Mouse (Mus musculus): ENCODE measurements at regions not wholly inside any gene's neighbourhood (a gene's known extent, or its start where the extent isn't known, plus 50 kb on each side); places are given as distances from the start of the nearest gene placed in this dataset.

DNA sequence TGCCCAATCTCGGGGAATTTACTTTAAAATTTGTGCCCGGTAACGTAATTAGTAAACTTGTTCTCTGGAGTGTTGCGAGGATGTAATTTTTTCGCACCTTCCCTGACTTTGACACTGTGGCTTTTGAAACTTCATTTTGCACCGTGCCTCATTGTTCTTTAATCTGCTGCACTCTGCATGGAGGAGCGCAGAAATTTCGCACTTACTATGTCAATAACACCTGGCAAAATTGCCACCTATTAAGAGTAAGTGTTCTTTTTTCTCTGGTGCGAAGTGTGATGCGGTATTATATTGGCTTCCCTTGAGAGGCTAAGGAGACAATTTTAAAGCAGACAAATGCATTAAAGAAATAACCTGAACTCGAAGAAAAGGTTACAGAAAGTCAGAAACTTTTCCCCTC, 454.7 kb downstream of the Vrk1 start:
- in situ Hi-C loops (cut with MboI; ENCODE audit: low pct_unique_long_range_greater_than_20kb in 1 of 2, low sequenced_read_pairs in 2 of 2, unreplicated experiment in 1 of 2), result no loop called here

- in situ Hi-C loops (cut with MboI; ENCODE audit: low pct_unique_long_range_greater_than_20kb in 1 of 2, low sequenced_read_pairs in 2 of 2, unreplicated experiment in 1 of 2), result no loop called here
Measured at GRCm38 (mm10) chr12:106468173-106468860, 458.3 kb downstream of the Vrk1 start.

DNA sequence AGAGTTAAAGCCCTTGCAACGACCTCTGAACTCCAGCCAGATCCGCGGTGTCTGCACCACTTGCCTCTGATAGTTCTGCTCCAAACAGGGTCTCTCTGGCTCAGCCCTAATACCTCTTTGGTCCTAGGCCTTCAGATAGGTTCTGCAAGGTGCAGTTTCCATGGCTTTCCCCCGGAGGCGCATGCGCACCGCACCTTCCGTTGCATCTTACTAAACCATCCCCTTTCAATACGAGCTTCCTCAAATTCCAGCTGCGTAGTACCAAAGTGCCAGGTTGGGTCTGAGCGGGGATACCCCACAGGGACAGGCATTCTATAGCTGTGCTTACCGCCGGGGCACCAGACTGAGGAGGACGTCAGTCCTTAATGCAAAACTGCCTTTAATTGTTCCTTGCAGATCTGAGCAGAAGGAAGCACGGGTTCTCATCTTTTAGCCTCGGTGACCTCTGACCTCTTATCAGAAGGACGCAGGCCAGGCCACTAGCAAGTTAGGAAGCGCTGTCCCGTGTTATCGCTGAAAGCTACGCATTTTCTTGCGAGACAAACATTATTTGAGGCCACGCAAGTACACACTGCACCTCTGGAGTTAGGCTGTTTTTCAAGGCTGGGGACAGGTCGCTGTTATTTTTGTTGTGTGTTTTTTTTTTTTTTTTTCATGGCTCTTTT, 464.6 kb downstream of the Vrk1 start:
- in situ Hi-C loops (cut with MboI; ENCODE audit: low pct_unique_long_range_greater_than_20kb in 1 of 2, low sequenced_read_pairs in 2 of 2, unreplicated experiment in 1 of 2), result no loop called here

- in situ Hi-C loops (cut with MboI; ENCODE audit: low pct_unique_long_range_greater_than_20kb in 1 of 2, low sequenced_read_pairs in 2 of 2, unreplicated experiment in 1 of 2), result no loop called here
Measured at GRCm38 (mm10) chr12:106475486-106476050, 465.5 kb downstream of the Vrk1 start.

DNA sequence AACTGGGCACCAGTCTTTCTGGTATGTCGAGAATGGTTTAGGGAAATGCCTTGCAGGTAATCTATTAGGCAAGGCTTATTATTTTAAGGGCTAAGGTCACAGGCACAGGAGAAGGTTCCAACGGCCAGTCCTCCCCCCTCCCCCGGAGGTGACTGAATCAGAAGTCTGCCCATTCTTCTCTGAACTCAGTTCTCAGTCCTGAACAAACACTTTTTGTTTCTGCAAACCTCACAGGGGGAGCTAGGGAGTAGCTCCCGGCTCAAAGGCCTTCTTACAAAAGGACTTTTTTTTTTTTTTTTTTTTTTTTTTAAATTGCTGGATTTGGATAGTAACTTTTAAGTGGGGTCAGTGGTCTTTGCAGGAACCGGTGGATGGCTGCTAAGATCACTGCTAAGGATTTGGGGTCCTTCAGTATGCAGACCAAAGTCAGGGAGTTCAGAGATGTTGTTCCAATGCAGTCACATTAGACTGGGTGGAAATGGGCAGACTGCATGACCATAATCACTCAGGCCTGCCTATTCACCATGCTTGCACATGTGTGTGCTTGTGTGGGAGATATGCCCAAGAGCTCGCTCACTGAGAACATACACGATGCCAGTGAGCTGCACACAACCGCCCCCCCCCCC, 467.1 kb downstream of the Vrk1 start:
- in situ Hi-C loops (cut with MboI; ENCODE audit: low pct_unique_long_range_greater_than_20kb in 1 of 2, low sequenced_read_pairs in 2 of 2, unreplicated experiment in 1 of 2), result no loop called here

GRCm38 (mm10) chr12:106477731-106478130, 467.7 kb downstream of the Vrk1 start:
- in situ Hi-C loops (cut with MboI; ENCODE audit: low pct_unique_long_range_greater_than_20kb in 1 of 2, low sequenced_read_pairs in 2 of 2, unreplicated experiment in 1 of 2), result no loop called here

DNA sequence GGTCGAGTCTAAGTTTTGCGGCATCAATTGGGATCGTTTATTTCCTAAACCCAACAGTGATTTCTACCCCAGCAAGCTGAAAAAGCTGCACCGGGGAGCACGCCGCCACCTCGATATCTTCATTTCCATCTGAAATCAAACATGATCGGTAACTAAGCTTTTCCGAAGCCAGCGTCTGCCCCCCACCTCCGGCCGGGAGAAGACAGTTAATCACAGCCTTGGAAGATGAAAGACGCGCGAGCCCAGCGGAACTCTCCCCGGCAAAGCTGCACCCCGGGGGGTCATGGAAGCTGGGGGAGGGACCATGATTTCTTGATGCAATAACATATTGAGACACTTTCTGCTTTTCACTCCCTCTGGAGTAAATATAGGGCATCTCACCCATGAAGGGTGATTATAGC, 468.4 kb downstream of the Vrk1 start:
- in situ Hi-C loops (cut with MboI; ENCODE audit: low pct_unique_long_range_greater_than_20kb in 1 of 2, low sequenced_read_pairs in 2 of 2, unreplicated experiment in 1 of 2), result no loop called here

DNA sequence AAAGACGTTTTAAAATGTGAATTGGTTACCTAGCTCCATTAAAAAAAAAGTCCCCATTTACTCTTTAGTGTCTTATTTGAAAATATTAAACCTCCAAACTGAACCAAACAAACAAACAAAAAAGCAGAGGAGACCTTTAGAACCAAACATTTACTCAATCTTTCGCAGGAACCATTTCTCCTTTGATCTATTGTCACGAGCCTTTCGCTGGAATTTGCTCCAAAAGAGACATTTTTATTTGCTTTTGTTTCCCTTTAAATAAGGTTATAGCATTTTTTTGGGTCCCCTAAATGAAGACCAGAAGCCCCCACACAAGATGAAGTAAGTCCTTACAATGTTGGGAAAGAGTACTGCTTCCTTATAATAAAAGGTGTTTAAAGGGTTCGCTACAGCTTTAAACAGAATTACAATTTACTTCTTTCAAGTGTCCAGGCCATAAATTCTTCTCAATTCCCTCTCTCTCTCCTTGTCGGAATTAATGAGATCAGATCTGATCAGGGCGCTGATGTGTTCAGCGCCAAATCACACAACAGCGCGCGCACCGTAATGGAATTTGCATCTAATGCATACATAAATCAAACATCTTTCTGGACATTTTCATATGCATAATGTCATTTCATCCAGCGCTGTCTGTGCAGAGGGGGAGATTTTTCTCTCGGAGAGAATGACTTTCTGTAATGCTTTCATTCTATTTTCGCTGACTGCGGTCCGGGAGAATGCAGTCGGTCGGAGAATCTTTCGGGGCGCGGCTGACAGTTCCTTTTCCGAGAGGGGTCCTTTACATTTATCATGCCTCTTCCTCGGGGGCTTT, 469.2 kb downstream of the Vrk1 start:
- in situ Hi-C loops (cut with MboI; ENCODE audit: low pct_unique_long_range_greater_than_20kb in 1 of 2, low sequenced_read_pairs in 2 of 2, unreplicated experiment in 1 of 2), result no loop called here

GRCm38 (mm10) chr12:106479878-106480194, 469.8 kb downstream of the Vrk1 start:
- in situ Hi-C loops (cut with MboI; ENCODE audit: low pct_unique_long_range_greater_than_20kb in 1 of 2, low sequenced_read_pairs in 2 of 2, unreplicated experiment in 1 of 2), result no loop called here

DNA sequence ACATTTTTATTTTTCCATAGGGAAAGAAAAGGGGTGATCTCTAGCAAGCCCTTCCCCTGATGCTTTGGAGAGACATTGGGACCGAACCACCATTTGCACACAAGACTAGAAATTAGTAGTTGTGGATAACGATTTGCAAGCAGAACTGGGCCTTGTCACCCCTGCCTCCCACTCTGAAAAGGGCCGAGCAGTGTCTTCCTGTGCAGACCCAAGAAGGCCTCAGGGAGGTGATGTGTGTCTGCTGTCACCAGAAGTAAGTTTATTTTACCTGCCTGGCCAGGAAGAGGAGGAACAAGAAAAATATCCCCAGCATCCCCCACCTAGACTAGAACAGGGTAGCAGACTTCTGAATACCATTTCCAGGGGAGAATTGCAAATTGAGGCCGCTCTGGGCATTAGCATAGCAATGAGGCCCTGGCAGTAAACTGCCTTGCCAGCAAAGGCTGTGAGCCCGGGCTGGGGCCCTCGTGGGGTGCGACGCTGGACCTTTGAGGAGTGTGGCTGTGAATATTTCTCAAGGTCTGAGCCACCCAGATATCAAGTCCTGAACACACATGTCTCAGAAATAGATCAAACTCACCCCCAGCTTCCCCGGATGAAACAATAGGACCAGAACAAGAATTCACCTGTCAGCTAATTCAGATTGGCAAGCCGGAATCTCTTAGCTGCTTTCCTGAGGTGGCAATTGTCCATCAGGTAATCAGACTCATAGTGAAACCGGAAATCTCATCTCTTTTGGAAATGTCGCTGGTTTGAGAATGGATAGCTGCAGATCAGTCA, 470.4 kb downstream of the Vrk1 start:
- in situ Hi-C loops (cut with MboI; ENCODE audit: low pct_unique_long_range_greater_than_20kb in 1 of 2, low sequenced_read_pairs in 2 of 2, unreplicated experiment in 1 of 2), result no loop called here

DNA sequence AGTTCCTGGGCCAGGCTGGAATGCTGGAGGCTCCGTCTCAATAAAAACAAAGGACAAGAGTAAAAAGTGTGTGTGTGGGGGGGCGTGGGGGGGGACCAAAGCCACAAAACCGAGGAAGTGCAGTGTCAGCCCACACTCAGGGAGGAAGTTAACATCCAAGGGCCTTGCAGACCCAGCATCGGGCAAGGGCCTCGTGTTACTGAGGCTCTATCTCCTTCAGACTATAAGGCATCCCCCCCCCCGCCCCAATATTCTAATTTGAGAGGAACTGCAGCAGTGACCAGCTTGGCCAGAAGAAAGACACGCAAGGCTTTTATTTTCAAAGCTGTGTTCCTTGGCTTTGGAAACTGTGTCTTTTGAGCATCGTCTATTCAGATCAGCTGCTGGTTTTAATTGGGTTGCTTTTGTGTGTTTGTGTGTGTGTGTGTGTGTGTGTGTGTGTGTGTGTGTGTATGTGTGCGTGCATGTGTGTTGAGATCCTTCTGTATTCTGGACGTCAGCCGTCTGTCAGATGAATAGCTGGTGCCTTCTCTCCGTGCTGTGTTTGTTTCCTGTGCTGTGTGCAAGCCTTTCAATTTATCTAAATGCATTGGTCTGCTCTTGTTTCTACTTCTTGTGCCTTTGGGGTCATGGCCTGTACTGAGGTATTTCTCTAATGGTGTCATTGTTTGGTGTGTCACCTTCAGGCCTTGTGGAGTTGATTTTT, 491.7 kb downstream of the Vrk1 start:
- in situ Hi-C loops (cut with MboI; ENCODE audit: low pct_unique_long_range_greater_than_20kb in 1 of 2, low sequenced_read_pairs in 2 of 2, unreplicated experiment in 1 of 2), result no loop called here

DNA sequence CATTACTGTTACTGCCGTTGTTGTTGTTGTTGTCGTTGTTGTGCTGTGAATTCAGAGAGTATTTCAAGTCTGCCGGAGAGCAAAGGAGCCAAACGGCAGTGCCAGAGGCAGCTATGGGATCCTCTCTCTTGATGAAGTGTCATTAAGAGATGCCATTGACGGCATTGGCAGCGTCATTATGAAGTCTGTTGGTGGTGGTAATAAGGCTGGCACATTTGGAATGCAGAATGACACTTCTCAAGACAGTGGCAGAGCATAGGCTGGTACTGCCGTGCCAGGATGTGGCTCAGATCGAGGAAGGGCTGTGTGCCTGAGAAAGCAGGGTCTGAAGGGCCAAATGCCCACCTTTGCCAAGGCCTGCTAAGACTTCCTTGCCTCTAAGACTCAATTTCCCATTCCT, 494.3 kb downstream of the Vrk1 start:
- in situ Hi-C loops (cut with MboI; ENCODE audit: low pct_unique_long_range_greater_than_20kb in 1 of 2, low sequenced_read_pairs in 2 of 2, unreplicated experiment in 1 of 2), result no loop called here

GRCm38 (mm10) chr12:106514057-106514456, 504.0 kb downstream of the Vrk1 start:
- in situ Hi-C loops (cut with MboI; ENCODE audit: low pct_unique_long_range_greater_than_20kb in 1 of 2, low sequenced_read_pairs in 2 of 2, unreplicated experiment in 1 of 2), result no loop called here

DNA sequence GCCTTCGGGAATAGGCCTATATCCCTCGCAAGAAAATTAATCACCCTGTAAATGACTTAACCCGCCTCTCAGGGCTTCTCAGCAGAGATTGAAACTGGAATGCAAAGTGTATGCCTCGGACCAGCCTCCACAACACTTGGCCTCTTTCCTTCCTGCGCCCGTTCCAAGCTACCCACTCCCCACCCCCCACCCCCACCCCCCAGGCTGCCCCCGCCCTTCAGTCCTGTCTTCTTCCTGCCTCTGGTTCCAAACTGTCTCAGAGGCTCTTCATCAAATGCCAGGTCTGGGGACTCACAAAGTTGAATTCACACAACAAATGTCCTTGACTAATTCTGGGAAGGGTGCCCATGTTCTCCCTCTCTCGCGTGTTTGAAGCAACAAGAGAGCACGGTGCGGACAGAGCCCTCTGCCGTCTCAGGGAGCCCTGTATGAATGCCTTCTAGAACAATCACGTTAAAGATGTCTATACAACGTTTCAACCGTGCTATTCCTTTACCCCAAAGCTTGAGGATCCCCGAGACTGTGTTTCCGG, 505.3 kb downstream of the Vrk1 start:
- in situ Hi-C loops (cut with MboI; ENCODE audit: low pct_unique_long_range_greater_than_20kb in 1 of 2, low sequenced_read_pairs in 2 of 2, unreplicated experiment in 1 of 2), result no loop called here

GRCm38 (mm10) chr12:106519141-106519540, 509.1 kb downstream of the Vrk1 start:
- in situ Hi-C loops (cut with MboI; ENCODE audit: low pct_unique_long_range_greater_than_20kb in 1 of 2, low sequenced_read_pairs in 2 of 2, unreplicated experiment in 1 of 2), result no loop called here

DNA sequence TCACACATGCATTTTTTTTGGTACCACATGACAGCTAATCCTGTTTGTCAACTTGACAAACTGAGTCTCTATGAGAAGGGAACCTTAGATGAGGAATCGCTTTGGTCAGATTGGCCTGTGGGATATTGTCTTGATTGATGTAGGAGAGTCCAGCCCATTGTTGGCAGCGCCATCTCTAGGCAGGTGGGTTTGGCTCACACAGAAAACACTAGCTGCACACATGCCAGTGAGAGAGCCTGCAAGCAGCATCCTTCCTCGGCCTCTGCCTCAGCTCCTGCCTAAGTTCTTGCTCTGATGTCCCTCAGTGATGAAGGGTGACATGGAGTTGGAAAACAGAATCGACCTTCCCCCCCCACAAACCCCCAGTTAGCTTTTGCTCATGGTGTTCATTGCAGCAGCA, 514.4 kb downstream of the Vrk1 start:
- in situ Hi-C loops (cut with MboI; ENCODE audit: low pct_unique_long_range_greater_than_20kb in 1 of 2, low sequenced_read_pairs in 2 of 2, unreplicated experiment in 1 of 2), result no loop called here

DNA sequence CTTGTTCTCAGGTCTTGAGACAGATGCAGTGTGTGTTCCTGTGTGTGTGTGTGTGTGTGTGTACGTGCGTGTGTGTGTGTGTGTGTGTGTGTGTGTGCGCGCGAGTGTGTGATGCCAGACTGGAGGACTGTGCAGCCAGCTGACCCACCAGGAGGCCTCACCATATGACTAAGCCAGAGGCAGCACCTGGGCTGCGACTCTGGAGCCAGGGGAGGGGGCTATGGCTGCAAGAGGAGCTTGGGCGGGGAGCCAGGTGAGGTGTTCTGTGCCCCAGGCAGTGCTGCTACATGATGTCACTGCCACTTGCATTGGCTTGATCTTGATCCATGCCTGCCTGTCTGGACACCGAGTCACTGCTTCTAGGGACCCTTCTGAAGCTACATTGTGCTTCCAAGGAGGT, 517.1 kb downstream of the Vrk1 start:
- in situ Hi-C loops (cut with MboI; ENCODE audit: low pct_unique_long_range_greater_than_20kb in 1 of 2, low sequenced_read_pairs in 2 of 2, unreplicated experiment in 1 of 2), result no loop called here
